Mouse (Mus musculus) lung, embryonic 16.5 days (tissue): ENCODE results near the gene R3hdml. TPM values are rescaled to one million over a fixed set of nuclear protein-coding genes. Genes with fewer than 3 reads are reported as not detected.

ENCODE experiments used
- ATAC-seq: fragments of 200-750 bp; cut with Nextera tagmentation; 2 replicates; pipeline ENCODE4 v1.8.0; 2017; ENCODE audit warnings: low read depth, mild to moderate bottlenecking, moderate library complexity
- H3K27ac ChIP-seq: fragments of 300-500 bp; sonication (generic); 2 replicates; pipeline ENCODE4 v1.5.1; 2014; ENCODE audit warnings: mild to moderate bottlenecking, control low read depth, low read length
- H3K27me3 ChIP-seq: fragments of 300-500 bp; sonication (generic); 2 replicates; pipeline ENCODE4 v1.6.1; 2014; ENCODE audit warnings: low read depth, low read length, mixed read lengths; ENCODE audit not compliant: control insufficient read depth, insufficient read depth
- H3K36me3 ChIP-seq: fragments of 300-500 bp; sonication (generic); 2 replicates; pipeline ENCODE4 v1.6.1; 2014; ENCODE audit warnings: low read length; ENCODE audit not compliant: control insufficient read depth, insufficient read depth
- H3K4me1 ChIP-seq: fragments of 300-500 bp; sonication (generic); replicated peaks from 2 replicates; pipeline ENCODE4 v1.6.1; 2014; ENCODE audit warnings: low read length, mixed read lengths; ENCODE audit not compliant: control insufficient read depth, insufficient read depth
- H3K4me2 ChIP-seq: fragments of 300-500 bp; sonication (generic); 2 replicates; pipeline ENCODE4 v1.6.1; 2014; ENCODE audit warnings: low read depth, low read length, control low read depth
- H3K4me3 ChIP-seq: fragments of 300-500 bp; sonication (generic); 2 replicates; pipeline ENCODE4 v1.5.1; 2014; ENCODE audit warnings: mild to moderate bottlenecking, low read length, control low read depth
- H3K9ac ChIP-seq: fragments of 300-500 bp; sonication (generic); 2 replicates; pipeline ENCODE4 v1.6.1; 2014; ENCODE audit warnings: low read length, control low read depth
- H3K9me3 ChIP-seq: fragments of 300-500 bp; sonication (generic); 2 replicates; pipeline ENCODE4 v1.6.1; 2016; ENCODE audit warnings: low read length; ENCODE audit not compliant: control insufficient read depth
- WGBS: fragments of 180-500 bp; shearing (Covaris S2); extraction: QIAGEN DNeasy Blood & Tissue Kit; methylation state at CpG from one replicate; pipeline ENCODE4 v1.1.7; 2014; 5-methylcytosine and 5-hydroxymethylcytosine counted together
- polyA plus RNA-seq: library from polyadenylated mRNA; unstranded; fragments of >200 nt; fragmentation: Nextera tagmentation; extraction: Ambion mirVana; gene quantifications from 2 replicates; pipeline ENCODE4 v1.2.1, GENCODE M21; 2015

The R3hdml gene
- polyA plus RNA-seq, 1 experiment from 2014 or later = not detected

GRCm38 (mm10) chr2:163490656-163491055, 1.5 kb upstream of the R3hdml start:
- Histone ChIP-seq H3K4me3 (no peak overlapping the region), H3K4me1 (no peaks in the 10 kb centered on the region), H3K9me3 (no peaks in the 10 kb centered on the region), H3K4me2 (no peak overlapping the region), H3K27ac (no peak overlapping the region), H3K9ac (no peak overlapping the region), H3K36me3 (no peaks in the 10 kb centered on the region), H3K27me3 (no peaks in the 10 kb centered on the region)
- WGBS = 83% methylated on average over 17 of the region's 17 CpGs
- no peak for ATAC-seq

DNA sequence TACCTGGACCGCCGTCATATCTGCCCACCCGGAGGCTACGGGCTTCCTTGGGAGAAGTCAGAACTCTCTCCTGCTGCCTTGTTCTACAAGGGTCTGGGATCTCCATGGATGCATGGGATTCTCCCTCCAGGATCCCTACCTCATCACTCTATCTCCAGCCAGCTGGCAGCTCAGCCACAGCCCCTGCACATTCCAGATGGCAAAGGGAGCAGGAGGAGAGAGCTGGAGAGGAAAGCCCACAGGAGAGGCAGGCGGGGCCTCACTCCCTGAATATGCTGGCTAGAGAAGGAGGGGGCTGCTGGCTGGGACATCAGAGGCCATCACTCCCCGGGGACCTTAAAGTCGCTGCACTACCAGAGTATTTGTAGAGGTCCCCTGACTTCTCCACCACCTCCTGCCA, 767 bp upstream of the R3hdml start:
- no peak overlapping the region for H3K9ac ChIP-seq
- 50% methylated on average over 7 of the region's 7 CpGs for WGBS
- H3K4me3 ChIP-seq = no peak overlapping the region
- no peaks in the 10 kb centered on the region for H3K4me1 ChIP-seq
- no peak overlapping the region for H3K4me2 ChIP-seq
- ATAC-seq = no peak
- H3K36me3 ChIP-seq = no peaks in the 10 kb centered on the region
- H3K27me3 ChIP-seq = no peaks in the 10 kb centered on the region
- H3K27ac ChIP-seq = no peak overlapping the region
- no peaks in the 10 kb centered on the region for H3K9me3 ChIP-seq

GRCm38 (mm10) chr2:163493031-163493430, 913 bp downstream of the R3hdml start:
- Histone ChIP-seq H3K36me3 (no peaks in the 10 kb centered on the region), H3K27ac (no peak overlapping the region), H3K4me3 (no peak overlapping the region), H3K9me3 (no peaks in the 10 kb centered on the region), H3K4me1 (no peaks in the 10 kb centered on the region), H3K9ac (no peak overlapping the region), H3K4me2 (no peak overlapping the region), H3K27me3 (no peaks in the 10 kb centered on the region)
- WGBS = 41% methylated on average over 5 of the region's 5 CpGs
- no peak for ATAC-seq

DNA sequence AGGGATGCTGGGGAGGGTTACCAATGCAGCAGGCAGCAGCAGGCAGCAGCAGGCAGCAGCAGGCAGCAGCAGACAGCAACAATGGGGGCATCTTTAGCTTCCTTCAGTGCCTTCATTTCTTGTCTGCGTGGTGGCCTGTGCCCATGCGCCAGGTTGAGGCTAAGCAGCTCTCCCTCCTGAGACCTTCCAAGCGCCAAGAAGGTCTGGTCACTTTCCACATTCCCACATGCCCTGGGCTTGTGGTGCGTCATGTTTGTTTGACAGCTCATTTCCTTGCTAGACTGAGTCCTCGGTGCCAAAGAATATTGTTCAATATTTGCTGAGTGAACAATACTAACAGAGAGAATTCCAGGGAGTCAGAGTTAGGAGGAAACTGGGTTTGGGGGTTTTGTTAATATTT, 1.9 kb downstream of the R3hdml start:
- no peaks in the 10 kb centered on the region for H3K4me1 ChIP-seq
- H3K9me3 ChIP-seq = no peaks in the 10 kb centered on the region
- no peak overlapping the region for H3K27ac ChIP-seq
- H3K27me3 ChIP-seq = no peaks in the 10 kb centered on the region
- H3K36me3 ChIP-seq = no peaks in the 10 kb centered on the region
- H3K9ac ChIP-seq = no peak overlapping the region
- 13% methylated on average over 5 of the region's 5 CpGs for WGBS
- H3K4me2 ChIP-seq = no peak overlapping the region
- peak; percentile 43; the same call in 1 of the 2 replicates for ATAC-seq
- no peak overlapping the region for H3K4me3 ChIP-seq

DNA sequence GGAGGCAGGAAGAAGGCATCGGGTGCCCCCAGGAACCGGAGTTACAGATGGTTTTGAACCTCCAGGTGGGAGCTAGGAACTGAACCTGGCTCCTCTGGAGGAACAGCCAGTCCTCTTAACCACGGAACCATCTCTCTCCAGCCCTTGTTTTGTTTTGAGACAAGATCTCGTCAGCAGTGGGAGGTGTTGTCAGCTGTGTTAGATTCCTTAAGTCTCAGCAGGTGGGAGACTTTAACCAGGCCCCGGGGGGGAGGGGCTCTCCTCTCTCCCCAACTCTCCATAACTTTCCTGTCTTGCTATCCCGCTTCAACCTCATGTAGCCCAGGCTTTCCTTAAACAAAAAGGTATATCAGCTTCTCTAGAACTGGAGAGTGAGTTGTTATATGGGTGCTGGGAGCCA, 2.3 kb downstream of the R3hdml start:
- no peaks in the 10 kb centered on the region for H3K36me3 ChIP-seq
- H3K4me2 ChIP-seq = no peak overlapping the region
- no peak overlapping the region for H3K4me3 ChIP-seq
- WGBS = 23% methylated on average over 6 of the region's 6 CpGs
- no peak overlapping the region for H3K27ac ChIP-seq
- no peak overlapping the region for H3K9ac ChIP-seq
- ATAC-seq = no peak
- H3K9me3 ChIP-seq = no peaks in the 10 kb centered on the region
- H3K27me3 ChIP-seq = no peaks in the 10 kb centered on the region
- no peaks in the 10 kb centered on the region for H3K4me1 ChIP-seq

DNA sequence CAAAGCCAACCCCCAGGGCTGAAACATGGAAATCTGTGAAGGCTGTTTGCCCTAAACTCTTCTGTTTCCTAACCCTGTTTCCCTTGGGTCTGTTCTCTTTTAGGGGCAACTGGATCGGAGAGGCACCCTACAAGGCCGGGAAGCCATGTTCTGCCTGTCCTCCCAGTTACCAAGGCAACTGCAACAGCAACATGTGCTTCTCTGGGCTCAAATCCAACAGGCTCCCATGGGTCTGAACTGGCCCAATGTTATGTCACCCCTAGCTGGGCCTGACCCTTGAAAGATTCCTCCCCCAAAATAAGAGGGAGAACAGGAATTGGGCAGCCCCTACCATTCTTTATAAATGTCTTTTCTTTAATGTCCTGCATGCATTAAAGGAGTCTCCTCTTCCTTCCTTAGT, 10.1 kb downstream of the R3hdml start:
- Histone ChIP-seq H3K36me3 (no peaks in the 10 kb centered on the region), H3K27ac (no peak overlapping the region), H3K27me3 (no peaks in the 10 kb centered on the region), H3K9ac (no peak overlapping the region), H3K4me2 (no peak overlapping the region), H3K4me3 (no peak overlapping the region), H3K4me1 (no peaks in the 10 kb centered on the region), H3K9me3 (no peaks in the 10 kb centered on the region)
- WGBS = 67% methylated on average over 2 of the region's 2 CpGs
- ATAC-seq = no peak

DNA sequence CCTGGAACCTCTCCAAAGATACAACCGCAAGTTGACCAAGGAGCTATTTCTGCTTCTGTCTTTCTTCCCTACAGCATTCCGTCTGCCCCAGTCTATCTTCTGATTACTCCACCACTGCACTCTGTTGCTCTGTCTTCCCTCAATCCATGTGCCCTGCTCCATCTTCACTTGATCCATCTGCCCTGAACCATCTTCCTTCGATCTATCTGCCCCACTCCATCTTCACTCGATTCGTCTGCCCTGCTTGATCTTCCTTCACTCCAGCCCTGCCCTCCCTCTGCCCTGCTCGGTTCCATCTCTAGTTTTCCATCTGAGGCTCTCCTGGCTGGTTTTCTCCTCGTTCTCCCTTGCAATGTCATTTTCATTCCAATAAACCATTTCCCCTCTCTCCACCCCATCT, 11.1 kb downstream of the R3hdml start:
- H3K4me2 ChIP-seq = no peak overlapping the region
- no peak overlapping the region for H3K9ac ChIP-seq
- H3K4me1 ChIP-seq = no peaks in the 10 kb centered on the region
- ATAC-seq = no peak
- H3K27me3 ChIP-seq = no peaks in the 10 kb centered on the region
- no peaks in the 10 kb centered on the region for H3K9me3 ChIP-seq
- WGBS = 66% methylated on average over 7 of the region's 7 CpGs
- no peaks in the 10 kb centered on the region for H3K36me3 ChIP-seq
- H3K4me3 ChIP-seq = no peak overlapping the region
- H3K27ac ChIP-seq = no peak overlapping the region

GRCm38 (mm10) chr2:163506300-163507004, 14.3 kb downstream of the R3hdml start, which contains the start of gene Hnf4a:
Gene Hnf4a, plus strand, starts transcription at chr2:163506808.
- Histone ChIP-seq H3K4me1 (no peaks in the 10 kb centered on the region), H3K4me2 (no peak within 1 kb of the TSS)

GRCm38 (mm10) chr2:163525761-163526243, 33.7 kb downstream of the R3hdml start:
- WGBS = 77% methylated on average over 7 of the region's 7 CpGs
- Histone ChIP-seq H3K4me3 (no peak overlapping the region), H3K27ac (no peak overlapping the region), H3K36me3 (no peaks in the 10 kb centered on the region), H3K4me1 (no peaks in the 10 kb centered on the region), H3K9ac (no peak overlapping the region), H3K9me3 (no peaks in the 10 kb centered on the region), H3K4me2 (no peak overlapping the region), H3K27me3 (no peaks in the 10 kb centered on the region)
- ATAC-seq = no peak

More at GRCm38 (mm10) chr2:163506300-163507004, 14.3 kb downstream of the R3hdml start, which contains the start of gene Hnf4a:
- Histone ChIP-seq H3K4me3 (no peak within 1 kb of the TSS), H3K9me3 (no peaks in the 10 kb centered on the region), H3K27ac (no peak within 1 kb of the TSS), H3K27me3 (no peaks in the 10 kb centered on the region), H3K9ac (no peak within 1 kb of the TSS), H3K36me3 (no peaks in the 10 kb centered on the region)
- no peak for ATAC-seq
- 73% methylated on average over 10 of the region's 10 CpGs for WGBS
